Comparison of ENCODE assay signal across 6 mouse cellular contexts in the genomic region with DNA sequence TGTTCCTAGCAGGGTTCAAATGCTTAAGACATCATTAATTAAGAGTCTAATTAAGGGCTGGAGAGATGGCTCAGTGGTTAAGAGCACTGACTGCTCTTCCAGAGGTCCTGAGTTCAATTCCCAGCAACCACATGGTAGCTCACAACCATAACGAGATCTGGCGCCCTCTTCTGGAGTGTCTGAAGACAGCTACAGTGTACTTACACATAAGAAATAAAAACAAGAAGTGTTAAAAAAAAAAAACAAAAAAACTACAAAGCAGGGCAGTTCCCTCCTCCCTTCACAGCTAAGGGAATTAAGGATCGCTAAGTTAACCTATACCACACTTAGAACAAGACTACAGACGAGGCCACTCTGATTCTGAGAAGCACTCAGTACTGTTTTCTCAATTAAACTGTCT.
DNase-seq lines count a peak whose midpoint lies in the region; ATAC-seq and TF ChIP-seq lines count a peak whose summit lies in the region.
"Not testable (repeated sequence)": the region's sequence is repeated elsewhere in the genome, so short reads cannot be mapped to it uniquely, and the experiment has no call there.

No protein-coding gene starts in this region.

- not testable (repeated sequence) for H3K36me3 ChIP-seq in E14TG2a.4 (ENCODE audit: insufficient read depth, low read length); heart, adult 2 months (ENCODE audit: control insufficient read depth, insufficient read depth, low read length); lung, embryonic 14.5 days (ENCODE audit: insufficient read depth); small intestine, adult 2 months (ENCODE audit: control insufficient read depth, insufficient read depth, low read length)

- TF ChIP-seq EP300 in heart, adult 2 months (IDR thresholded peaks at IDR 0.05; ENCODE audit: insufficient read depth, low read depth, low read length), result not testable (repeated sequence)

- H3K9ac ChIP-seq in heart, adult 2 months (ENCODE audit: low read depth, low read length); lung, embryonic 14.5 days: not testable (repeated sequence)

- peak; percentile 31 for TF ChIP-seq CTCF in E14TG2a.4 (conservative IDR thresholded peaks at IDR 0.05; ENCODE audit: low read length)
- peak; percentile 58 for TF ChIP-seq CTCF in heart, adult 2 months (IDR thresholded peaks at IDR 0.05)
- peak; percentile 62 for TF ChIP-seq CTCF in layer of hippocampus, adult 2 months (conservative IDR thresholded peaks at IDR 0.05)
- 0 out of 2 replicates have a peak, but pooled peaks have one; percentile 17 for TF ChIP-seq CTCF in lung, embryonic 14.5 days (IDR thresholded peaks at IDR 0.05; ENCODE audit: low read depth)
- peak; percentile 17; the same call in 1 of the 2 replicates for TF ChIP-seq CTCF in small intestine, adult 2 months (IDR thresholded peaks at IDR 0.05; ENCODE audit: extremely low read depth, insufficient read length, insufficient replicate concordance, low read depth, low read length)

- H3K4me3 ChIP-seq in E14TG2a.4 (replicated peaks; ENCODE audit: low read length); heart, adult 2 months; layer of hippocampus, adult 2 months; lung, embryonic 14.5 days (ENCODE audit: low read depth, low read length); small intestine, adult 2 months (ENCODE audit: low read depth, low read length): not testable (repeated sequence)

- not testable (repeated sequence) for H3K4me2 ChIP-seq in lung, embryonic 14.5 days

- not testable (repeated sequence) for H3K9me3 ChIP-seq in E14TG2a.4 (ENCODE audit: low read length); lung, embryonic 14.5 days (ENCODE audit: low read depth, low read length)

- peak; percentile 37 for DNase-seq in ZHBTc4 (ENCODE audit: low read depth, low spot score)
- DNase-seq in heart, adult 2 months; layer of hippocampus, adult 2 months (ENCODE audit: low spot score in 2 of 2); lung, embryonic 14.5 days: not testable (repeated sequence)

- WGBS in heart, adult 2 months, result 78% methylated on average over 4 of the region's 4 CpGs
- WGBS in lung, embryonic 14.5 days, result 78% methylated on average over 4 of the region's 4 CpGs
- WGBS in small intestine, adult 2 months, result 75% methylated on average over 4 of the region's 4 CpGs

- H3K27ac ChIP-seq in heart, adult 2 months; layer of hippocampus, adult 2 months; lung, embryonic 14.5 days (ENCODE audit: low read depth); small intestine, adult 2 months (ENCODE audit: insufficient read depth, low read depth, low read length): not testable (repeated sequence)

- not testable (repeated sequence) for H3K4me1 ChIP-seq in E14TG2a.4 (replicated peaks; ENCODE audit: low read depth, low read length); heart, adult 2 months (ENCODE audit: control insufficient read depth, insufficient read depth, low read length); lung, embryonic 14.5 days (ENCODE audit: insufficient read depth); small intestine, adult 2 months (ENCODE audit: control insufficient read depth, insufficient read depth, insufficient read length, low read length)

- not testable (repeated sequence) for H3K27me3 ChIP-seq in E14TG2a.4 (ENCODE audit: insufficient read depth, low read length); heart, adult 2 months (ENCODE audit: control insufficient read depth, insufficient read depth, low read length); lung, embryonic 14.5 days (ENCODE audit: insufficient read depth, low read length); small intestine, adult 2 months (ENCODE audit: control insufficient read depth, insufficient read depth, low read length)

- not testable (repeated sequence) for H3K79me2 ChIP-seq in heart, adult 2 months (replicated peaks; ENCODE audit: control insufficient read depth, insufficient read depth, low read length)

- intact Hi-C loops in heart, adult 2 months (cut with DNase I), result not testable (repeated sequence)

- not testable (repeated sequence) for ATAC-seq in lung, embryonic 14.5 days (ENCODE audit: insufficient read depth)

- TF ChIP-seq POLR2A in heart, adult 2 months (IDR thresholded peaks at IDR 0.05; ENCODE audit: insufficient read depth, low read depth, low read length); small intestine, adult 2 months (IDR thresholded peaks at IDR 0.05; ENCODE audit: low read depth, low read length): not testable (repeated sequence)
